Mouse (Mus musculus): Measurements from ENCODE around the gene Kat2a.
"Not testable (repeated sequence)": the region's sequence is repeated elsewhere in the genome, so short reads cannot be mapped to it uniquely, and the experiment has no call there.

The Kat2a gene

DNA sequence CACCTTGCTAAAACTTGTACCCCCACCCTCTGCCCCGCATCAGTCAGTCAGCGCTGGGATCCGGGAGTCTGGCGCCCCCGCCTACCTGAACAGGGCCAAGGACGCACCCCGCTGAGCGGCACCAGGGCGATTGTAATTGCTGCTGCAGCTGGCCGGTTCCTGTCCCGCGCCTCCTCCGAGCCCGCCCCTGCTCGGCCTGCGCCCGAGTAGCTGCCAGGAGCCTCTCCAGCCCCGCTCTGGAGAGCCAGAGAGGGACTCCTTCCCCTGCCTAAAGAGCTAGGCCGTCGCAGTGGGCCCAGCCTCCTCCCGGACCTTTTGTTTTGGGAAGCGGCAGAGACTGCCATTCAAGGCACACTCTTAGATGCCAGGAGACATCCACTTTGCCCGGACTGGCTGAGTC is 39.1 kb downstream of the Kat2a start:
- peak in 1 of 2 experiments; percentile 48 for DNase-seq (ENCODE audit: low spot score in 2 of 2)

DNA sequence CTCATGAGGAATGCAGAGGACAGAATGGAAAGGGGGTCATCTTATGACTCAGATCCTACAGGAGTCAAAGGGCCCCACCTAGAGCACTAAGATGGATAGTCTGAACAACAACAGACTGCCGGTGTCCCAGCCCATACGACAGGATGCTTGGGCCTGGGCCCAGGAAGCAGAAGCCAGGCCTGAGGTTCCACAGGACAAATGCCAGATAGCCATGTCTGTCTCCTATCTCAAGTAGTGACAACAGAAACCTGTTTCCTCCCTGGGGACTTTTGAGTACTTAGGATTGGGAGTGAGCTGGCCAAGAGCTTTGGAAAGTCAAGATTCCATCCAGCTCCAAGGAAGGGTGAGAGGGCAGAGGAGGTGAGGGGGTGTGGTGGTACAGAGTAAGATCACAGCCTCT is 40.3 kb downstream of the Kat2a start:
- no peak for DNase-seq (ENCODE audit: low spot score in 2 of 2)

DNA sequence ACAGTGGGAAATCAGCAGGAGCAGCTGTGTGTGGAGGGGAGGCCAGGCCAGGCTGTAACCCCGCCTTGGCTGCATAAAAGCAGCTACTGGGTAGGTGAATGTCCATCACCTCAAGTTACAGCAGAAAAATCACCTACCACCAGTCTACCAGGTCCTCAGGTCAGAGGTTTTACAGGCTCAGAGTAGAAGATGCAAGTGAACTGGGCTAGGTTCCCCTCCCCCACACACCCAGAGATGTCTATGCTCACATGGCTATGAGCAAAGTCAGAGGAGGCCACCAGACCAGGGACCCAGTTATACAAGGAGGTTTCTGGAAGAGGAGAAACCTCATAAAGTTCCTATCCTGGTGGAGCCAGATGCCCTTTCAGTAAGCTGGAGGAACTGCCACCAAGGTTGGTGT is 41.2 kb downstream of the Kat2a start:
- DNase-seq (ENCODE audit: low spot score in 2 of 2), result no peak

DNA sequence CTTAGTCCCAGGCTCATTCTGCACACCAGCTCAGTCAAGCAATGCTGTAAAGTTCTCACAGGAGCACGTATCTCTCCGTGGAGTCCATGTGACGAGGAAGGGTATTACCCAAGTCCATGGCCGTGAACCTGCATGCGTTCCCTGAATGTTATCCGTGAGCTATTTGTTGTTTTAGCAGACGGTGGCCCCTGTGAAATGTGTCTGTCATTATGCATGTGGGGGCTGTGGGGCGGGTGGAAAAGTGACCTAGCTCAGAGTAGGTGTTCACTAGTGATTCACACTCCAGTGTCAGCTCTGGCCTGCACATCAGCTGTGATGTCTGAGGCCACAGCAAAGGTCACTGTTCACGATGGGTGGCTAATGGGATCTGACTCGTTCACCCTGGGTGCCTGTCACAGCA is 52.5 kb downstream of the Kat2a start:
- DNase-seq (ENCODE audit: low spot score in 2 of 2), result no peak

DNA sequence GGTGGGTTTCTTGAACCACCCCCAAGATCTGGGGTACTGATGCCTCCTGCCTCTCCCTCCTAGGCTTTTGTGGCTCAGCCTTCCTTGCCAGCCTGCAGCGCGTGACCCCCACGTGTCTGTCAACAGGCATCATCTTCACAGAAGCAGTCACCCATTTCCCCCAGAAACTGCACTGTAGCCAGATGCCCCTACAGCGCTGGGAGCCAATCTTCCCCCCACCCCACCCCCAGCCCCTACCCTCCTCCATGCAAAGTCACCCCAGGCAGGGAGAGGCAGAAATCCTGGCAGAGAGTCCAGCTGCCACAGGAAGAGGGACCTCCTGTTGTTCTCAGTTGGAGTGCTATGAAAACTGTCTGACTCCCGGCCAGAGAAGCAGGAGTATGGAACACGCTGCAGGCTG is 55.8 kb downstream of the Kat2a start:
- peak in 1 of 2 experiments; percentile 33 for DNase-seq (ENCODE audit: low spot score in 2 of 2)

DNA sequence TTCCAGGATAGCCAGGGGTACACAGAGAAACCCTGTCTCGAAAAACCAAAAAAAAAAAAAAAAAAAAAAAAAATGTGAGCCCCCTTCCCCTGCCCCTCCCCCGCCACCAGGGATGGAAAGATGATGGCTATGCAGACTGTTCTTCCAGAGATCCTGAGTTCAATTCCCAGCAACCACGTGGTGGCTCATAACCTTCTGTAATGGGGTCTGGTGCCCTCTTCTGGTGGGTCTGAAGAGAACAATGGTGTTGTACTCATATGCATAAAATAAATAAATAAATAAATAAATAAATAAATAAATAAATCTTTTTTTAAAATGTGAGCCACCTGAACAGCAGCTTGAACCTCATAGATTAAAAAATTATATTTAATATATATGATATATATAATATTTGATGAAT is 56.7 kb downstream of the Kat2a start:
- DNase-seq (ENCODE audit: low spot score in 2 of 2), result not testable (repeated sequence)

Measured in right cerebral cortex, postnatal 10 days (tissue).